Mouse (Mus musculus): Measurements from ENCODE around the gene Pcbd1. TPM values are rescaled to one million over a fixed set of nuclear protein-coding genes. Genes with fewer than 3 reads are reported as not detected.

Gene Pcbd1
- polyA plus RNA-seq (2012; rRNA removed) = 10.1 TPM in 2 replicates

GRCm38 (mm10) chr10:61089170-61090142 lies at the start of gene Pcbd1:
Pcbd1 (plus strand) TSS chr10:61089331.
- Histone ChIP-seq H3K27ac (ENCODE audit: insufficient read depth, low read length) (no peak within 1 kb of the TSS), H3K4me1 (ENCODE audit: control insufficient read depth, insufficient read depth, low read length) (no peaks in the 10 kb centered on the region), H3K4me3 (ENCODE audit: insufficient read depth, low read length) (peak within 1 kb of the TSS; percentile 16)
- TF ChIP-seq POLR2A (IDR thresholded peaks at IDR 0.05; ENCODE audit: extremely low read depth, insufficient read depth, low read length) (no peak), CTCF (IDR thresholded peaks at IDR 0.05; ENCODE audit: extremely low read depth, insufficient read depth, low read length) (no peak)

- no peak for TF ChIP-seq POLR2A (IDR thresholded peaks at IDR 0.05; ENCODE audit: extremely low read depth, insufficient read depth, low read length)
- no peak for TF ChIP-seq CTCF (IDR thresholded peaks at IDR 0.05; ENCODE audit: extremely low read depth, insufficient read depth, low read length)
Observed at GRCm38 (mm10) chr10:61039657-61040056, 49.5 kb upstream of the Pcbd1 start.

GRCm38 (mm10) chr10:61045081-61045480 lies 44.0 kb upstream of the Pcbd1 start:
- no peaks in the 10 kb centered on the region for H3K4me1 ChIP-seq (ENCODE audit: control insufficient read depth, insufficient read depth, low read length)
- no peak overlapping the region for H3K4me3 ChIP-seq (ENCODE audit: insufficient read depth, low read length)
- no peak for TF ChIP-seq CTCF (IDR thresholded peaks at IDR 0.05; ENCODE audit: extremely low read depth, insufficient read depth, low read length)
- no peak overlapping the region for H3K27ac ChIP-seq (ENCODE audit: insufficient read depth, low read length)

More at GRCm38 (mm10) chr10:61039657-61040056, 49.5 kb upstream of the Pcbd1 start:
- no peak overlapping the region for H3K27ac ChIP-seq (ENCODE audit: insufficient read depth, low read length)
- no peaks in the 10 kb centered on the region for H3K4me1 ChIP-seq (ENCODE audit: control insufficient read depth, insufficient read depth, low read length)
- no peak overlapping the region for H3K4me3 ChIP-seq (ENCODE audit: insufficient read depth, low read length)

GRCm38 (mm10) chr10:61051993-61052613 lies 37.0 kb upstream of the Pcbd1 start:
- Histone ChIP-seq H3K4me1 (ENCODE audit: control insufficient read depth, insufficient read depth, low read length) (no peaks in the 10 kb centered on the region), H3K4me3 (ENCODE audit: insufficient read depth, low read length) (no peak overlapping the region), H3K27ac (ENCODE audit: insufficient read depth, low read length) (no peak overlapping the region)
- TF ChIP-seq CTCF (IDR thresholded peaks at IDR 0.05; ENCODE audit: extremely low read depth, insufficient read depth, low read length) (peak; percentile 95), POLR2A (IDR thresholded peaks at IDR 0.05; ENCODE audit: extremely low read depth, insufficient read depth, low read length) (no peak)

- TF ChIP-seq CTCF (IDR thresholded peaks at IDR 0.05; ENCODE audit: extremely low read depth, insufficient read depth, low read length) (no peak), POLR2A (IDR thresholded peaks at IDR 0.05; ENCODE audit: extremely low read depth, insufficient read depth, low read length) (no peak)
- Histone ChIP-seq H3K4me1 (ENCODE audit: control insufficient read depth, insufficient read depth, low read length) (no peaks in the 10 kb centered on the region), H3K4me3 (ENCODE audit: insufficient read depth, low read length) (no peak overlapping the region), H3K27ac (ENCODE audit: insufficient read depth, low read length) (no peak overlapping the region)
Observed at GRCm38 (mm10) chr10:61056661-61057060, 32.5 kb upstream of the Pcbd1 start.

- Histone ChIP-seq H3K4me3 (ENCODE audit: insufficient read depth, low read length) (no peak overlapping the region), H3K4me1 (ENCODE audit: control insufficient read depth, insufficient read depth, low read length) (no peaks in the 10 kb centered on the region), H3K27ac (ENCODE audit: insufficient read depth, low read length) (no peak overlapping the region)
- TF ChIP-seq CTCF (IDR thresholded peaks at IDR 0.05; ENCODE audit: extremely low read depth, insufficient read depth, low read length) = no peak
- no peak for TF ChIP-seq POLR2A (IDR thresholded peaks at IDR 0.05; ENCODE audit: extremely low read depth, insufficient read depth, low read length)
Observed at GRCm38 (mm10) chr10:61059101-61059500, 30.0 kb upstream of the Pcbd1 start.

GRCm38 (mm10) chr10:61059543-61060110 lies 29.5 kb upstream of the Pcbd1 start:
- no peak overlapping the region for H3K27ac ChIP-seq (ENCODE audit: insufficient read depth, low read length)
- TF ChIP-seq CTCF (IDR thresholded peaks at IDR 0.05; ENCODE audit: extremely low read depth, insufficient read depth, low read length) (no peak), POLR2A (IDR thresholded peaks at IDR 0.05; ENCODE audit: extremely low read depth, insufficient read depth, low read length) (no peak)
- no peaks in the 10 kb centered on the region for H3K4me1 ChIP-seq (ENCODE audit: control insufficient read depth, insufficient read depth, low read length)
- H3K4me3 ChIP-seq (ENCODE audit: insufficient read depth, low read length) = no peak overlapping the region

GRCm38 (mm10) chr10:61063271-61063864 lies 25.8 kb upstream of the Pcbd1 start:
- no peaks in the 10 kb centered on the region for H3K4me1 ChIP-seq (ENCODE audit: control insufficient read depth, insufficient read depth, low read length)
- TF ChIP-seq POLR2A (IDR thresholded peaks at IDR 0.05; ENCODE audit: extremely low read depth, insufficient read depth, low read length) (no peak), CTCF (IDR thresholded peaks at IDR 0.05; ENCODE audit: extremely low read depth, insufficient read depth, low read length) (no peak)
- H3K4me3 ChIP-seq (ENCODE audit: insufficient read depth, low read length) = no peak overlapping the region
- H3K27ac ChIP-seq (ENCODE audit: insufficient read depth, low read length) = no peak overlapping the region

GRCm38 (mm10) chr10:61064635-61065034 lies 24.5 kb upstream of the Pcbd1 start:
- Histone ChIP-seq H3K4me1 (ENCODE audit: control insufficient read depth, insufficient read depth, low read length) (no peaks in the 10 kb centered on the region), H3K4me3 (ENCODE audit: insufficient read depth, low read length) (no peak overlapping the region), H3K27ac (ENCODE audit: insufficient read depth, low read length) (no peak overlapping the region)
- TF ChIP-seq CTCF (IDR thresholded peaks at IDR 0.05; ENCODE audit: extremely low read depth, insufficient read depth, low read length) (no peak), POLR2A (IDR thresholded peaks at IDR 0.05; ENCODE audit: extremely low read depth, insufficient read depth, low read length) (no peak)
